Mouse (Mus musculus) CH12.LX (cell line): Measurements from ENCODE around the gene Tgtp2.
A peak's percentile ranks its signal among the peaks of the same experiment; 100 is the strongest.

Source experiments
- CTCF ChIP-seq, 2 experiments: IDR thresholded peaks in 1 of 2; conservative IDR thresholded peaks in 1 of 2; 2 replicates each; pipeline ENCODE4 v1.5.1; 2011 to 2012; ENCODE audit warnings: low read depth in 2 of 2, low read length in 2 of 2, improper control_type of control experiment in 1 of 2, inconsistent platforms in 1 of 2, mild to moderate bottlenecking in 1 of 2, moderate library complexity in 1 of 2
- ELF1 ChIP-seq: IDR thresholded peaks from 2 replicates; pipeline ENCODE4 v1.6.1; 2014; ENCODE audit warnings: low read depth, mild to moderate bottlenecking, inconsistent platforms, low read length, improper control_type of control experiment
- EP300 ChIP-seq: IDR thresholded peaks from 2 replicates; pipeline ENCODE4 v1.6.1; 2011; ENCODE audit warnings: low read length, improper control_type of control experiment
- JUN ChIP-seq: IDR thresholded peaks from 2 replicates; pipeline ENCODE4 v1.6.1; 2011; ENCODE audit warnings: low read depth, mild to moderate bottlenecking, low read length, improper control_type of control experiment, moderate library complexity; ENCODE audit not compliant: insufficient read depth
- POLR2A ChIP-seq: IDR thresholded peaks from 2 replicates; pipeline ENCODE4 v1.6.1; 2011; ENCODE audit warnings: low read depth, mild to moderate bottlenecking, improper control_type of control experiment, low read length
- TBP ChIP-seq: conservative IDR thresholded peaks from 2 replicates; pipeline ENCODE4 v1.6.1; 2011; ENCODE audit warnings: low read depth, low read length, improper control_type of control experiment
- USF1 ChIP-seq: IDR thresholded peaks from 2 replicates; pipeline ENCODE4 v1.6.1; 2014; ENCODE audit warnings: low read depth, mild to moderate bottlenecking, inconsistent platforms, low read length, improper control_type of control experiment

DNA sequence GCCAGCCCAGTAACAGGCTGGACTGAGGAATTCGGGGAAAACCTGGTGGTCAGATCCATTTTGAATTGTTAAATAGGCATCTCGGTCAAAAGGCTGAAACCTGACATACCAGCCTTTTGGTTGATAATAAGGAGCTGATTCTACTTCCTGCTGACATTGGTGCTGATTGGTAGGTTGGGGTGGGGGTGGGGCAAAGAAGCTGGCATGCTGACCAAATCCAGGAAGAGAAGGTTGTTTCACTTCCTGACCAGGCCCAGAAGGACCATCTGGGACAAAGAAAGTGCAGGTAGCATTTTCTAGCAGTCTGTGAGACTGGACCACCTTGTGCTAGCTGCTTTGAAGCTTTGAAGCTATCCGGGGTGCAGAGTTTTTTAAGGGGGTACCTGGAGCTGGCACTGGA lies 36.4 kb upstream of the Tgtp2 start:
- peak; percentile 94 for TF ChIP-seq EP300
- TF ChIP-seq USF1, result no peak
- no peak for TF ChIP-seq CTCF (conservative IDR thresholded peaks at IDR 0.05 in 1 of 2, IDR thresholded peaks at IDR 0.05 in 1 of 2; ENCODE audit: low read depth in 2 of 2, low read length in 2 of 2)
- peak; percentile 75 for TF ChIP-seq JUN
- peak; percentile 91 for TF ChIP-seq TBP
- TF ChIP-seq ELF1, result peak; percentile 98
- peak; percentile 81 for TF ChIP-seq POLR2A
